Mouse (Mus musculus) lung, embryonic 14.5 days (tissue): ENCODE measurements around the gene Nop10. TPM values are rescaled to one million over a fixed set of nuclear protein-coding genes. Genes with fewer than 3 reads are reported as not detected.

Experiments
- ATAC-seq: fragments of 200-750 bp; cut with Nextera tagmentation; 2 replicates; pipeline ENCODE4 v1.8.0; 2017; ENCODE audit warnings: mild to moderate bottlenecking, moderate TSS enrichment, moderate library complexity; ENCODE audit not compliant: insufficient read depth
- DNase-seq: peaks from one replicate; pipeline ENCODE4 v3.0.0-alpha.2; 2015
- H3K27ac ChIP-seq: fragments of 300-500 bp; sonication (generic); 2 replicates; pipeline ENCODE4 v1.5.1; 2014; ENCODE audit warnings: low read depth, mild to moderate bottlenecking, moderate library complexity
- H3K27me3 ChIP-seq: fragments of 300-500 bp; sonication (generic); 2 replicates; pipeline ENCODE4 v1.6.1; 2014; ENCODE audit warnings: low read length, control low read depth; ENCODE audit not compliant: insufficient read depth
- H3K36me3 ChIP-seq: fragments of 300-500 bp; sonication (generic); 2 replicates; pipeline ENCODE4 v1.6.1; 2014; ENCODE audit warnings: control low read depth; ENCODE audit not compliant: insufficient read depth
- H3K4me1 ChIP-seq: fragments of 300-500 bp; sonication (generic); 2 replicates; pipeline ENCODE4 v1.6.1; 2014; ENCODE audit warnings: antibody characterized with exemption, control low read depth; ENCODE audit not compliant: insufficient read depth
- H3K4me2 ChIP-seq: fragments of 300-500 bp; sonication (generic); 2 replicates; pipeline ENCODE4 v1.6.1; 2014; ENCODE audit warnings: mild to moderate bottlenecking
- H3K4me3 ChIP-seq: fragments of 300-500 bp; sonication (generic); 2 replicates; pipeline ENCODE4 v1.5.1; 2014; ENCODE audit warnings: low read depth, low read length
- H3K9ac ChIP-seq: fragments of 300-500 bp; sonication (generic); 2 replicates; pipeline ENCODE4 v1.6.1; 2014
- H3K9me3 ChIP-seq: fragments of 300-500 bp; sonication (generic); 2 replicates; pipeline ENCODE4 v1.6.1; 2016; ENCODE audit warnings: low read depth, low read length, control low read depth
- CTCF ChIP-seq: IDR thresholded peaks from 2 replicates; pipeline ENCODE4 v1.5.1; 2016; ENCODE audit warnings: antibody characterized with exemption, low read depth
- WGBS: fragments of 180-500 bp; shearing (Covaris S2); extraction: QIAGEN DNeasy Blood & Tissue Kit; methylation state at CpG from one replicate; pipeline ENCODE4 v1.1.7; 2014; 5-methylcytosine and 5-hydroxymethylcytosine counted together
- polyA plus RNA-seq: library from polyadenylated mRNA; unstranded; fragments of >200 nt; fragmentation: Nextera tagmentation; extraction: Ambion mirVana; gene quantifications from 2 replicates; pipeline ENCODE4 v1.2.1, GENCODE M21; 2014

The Nop10 gene
- 187 and 196 TPM in 2 replicates for polyA plus RNA-seq

DNA sequence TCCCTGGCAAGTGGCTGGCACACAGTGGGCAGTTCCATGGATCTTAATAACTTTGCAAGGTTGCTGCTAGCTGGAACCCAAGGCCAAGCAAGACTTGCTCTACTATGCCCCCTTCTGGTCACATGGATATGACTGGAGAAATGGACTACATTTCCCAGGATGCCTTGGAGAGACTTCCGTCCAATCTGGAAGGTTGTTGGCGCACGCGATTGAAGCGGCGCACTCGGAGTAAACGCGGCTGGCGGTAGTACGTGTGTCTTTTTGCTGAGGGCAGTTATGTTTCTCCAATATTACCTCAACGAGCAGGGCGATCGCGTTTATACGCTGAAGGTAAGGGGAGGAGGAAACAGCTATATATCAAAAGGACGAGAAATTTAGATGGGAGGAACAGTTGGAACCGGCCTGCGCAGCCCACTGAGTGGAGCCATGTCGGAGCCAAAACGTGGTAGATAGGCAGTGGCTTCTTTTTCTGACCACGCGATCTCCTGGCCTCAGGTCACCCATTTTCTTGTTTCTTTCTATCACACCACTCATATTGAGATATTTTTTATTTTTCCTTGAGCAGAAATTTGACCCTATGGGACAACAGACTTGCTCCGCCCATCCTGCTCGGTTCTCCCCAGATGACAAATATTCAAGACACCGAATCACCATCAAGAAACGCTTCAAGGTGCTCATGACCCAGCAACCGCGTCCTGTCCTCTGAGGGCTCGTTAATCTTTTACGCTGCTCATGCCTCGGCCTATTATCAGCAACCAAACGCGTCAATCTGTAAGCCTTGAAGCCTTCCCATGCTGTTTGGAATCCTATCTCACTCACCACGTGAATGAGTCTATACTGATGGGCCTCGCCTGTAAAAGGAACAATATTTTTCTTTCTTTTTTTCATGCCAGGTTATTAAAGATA is at the start of gene Nop10:
Gene Nop10, plus strand, starts transcription at position 179 of the 906 bp plus-strand sequence.
- Histone ChIP-seq H3K4me2 (peak within 1 kb of the TSS; percentile 73), H3K9ac (peak within 1 kb of the TSS; percentile 58), H3K4me3 (peak within 1 kb of the TSS; percentile 52), H3K36me3 (no peaks in the 10 kb centered on the region), H3K9me3 (no peaks in the 10 kb centered on the region), H3K27me3 (no peaks in the 10 kb centered on the region), H3K4me1 (peaks cover 8% of the 10 kb centered on the region; the same call in 1 of the 2 replicates), H3K27ac (peak within 1 kb of the TSS; percentile 63)
- ATAC-seq = peak; percentile 64
- peak; percentile 90 for TF ChIP-seq CTCF
- under 1% methylated on average over 36 of the region's 36 CpGs for WGBS
- peak; percentile 97 for DNase-seq

DNA sequence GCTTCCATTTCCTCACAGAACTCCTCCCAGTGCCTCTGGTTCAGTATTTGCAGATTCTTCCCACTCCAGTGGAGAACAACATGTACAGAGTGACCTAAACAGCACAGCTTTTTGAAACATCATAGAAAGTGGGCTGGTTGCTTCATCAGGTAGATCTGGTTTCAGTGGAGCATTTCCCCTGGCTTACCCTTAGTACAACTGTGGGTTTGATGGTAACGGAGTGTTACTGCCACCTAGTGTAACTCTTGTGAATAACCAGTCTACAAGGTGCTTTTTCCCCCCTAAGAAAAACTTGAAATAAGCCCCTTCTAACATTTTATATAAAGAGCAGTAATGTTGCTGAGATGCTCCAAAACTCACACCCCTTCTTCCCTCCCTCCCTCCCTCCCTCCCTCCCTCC is 45.7 kb upstream of the Nop10 start:
- Histone ChIP-seq H3K4me3 (no peak overlapping the region), H3K27ac (no peak overlapping the region), H3K4me2 (no peak overlapping the region), H3K4me1 (no peaks in the 10 kb centered on the region), H3K27me3 (no peaks in the 10 kb centered on the region), H3K36me3 (no peaks in the 10 kb centered on the region), H3K9ac (no peak overlapping the region), H3K9me3 (no peaks in the 10 kb centered on the region)
- DNase-seq (peak; percentile 71), ATAC-seq (peak; percentile 49; the same call in 1 of the 2 replicates)
- 0% methylated on average over 1 of the region's 1 CpGs for WGBS
- TF ChIP-seq CTCF = peak; percentile 62

DNA sequence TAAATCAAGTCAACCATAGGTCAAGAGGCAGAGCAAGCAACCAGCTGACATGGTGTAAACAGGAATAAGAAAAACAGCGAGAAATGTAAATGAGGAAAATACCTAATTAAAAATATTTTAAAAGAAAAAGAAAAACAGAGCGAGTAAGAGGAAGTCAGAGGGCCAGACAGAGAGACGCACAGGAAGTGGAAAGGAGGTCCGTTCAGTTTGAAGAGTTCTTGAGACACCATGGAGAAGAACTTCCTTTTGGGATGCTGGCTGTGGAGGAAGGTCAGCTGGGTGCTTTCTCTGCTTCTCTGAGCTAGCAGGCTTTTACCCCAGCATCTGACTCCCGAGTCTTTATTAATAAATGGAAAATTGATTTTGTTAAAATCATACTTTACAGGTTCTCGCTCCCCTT is 44.1 kb upstream of the Nop10 start:
- DNase-seq (no peak), ATAC-seq (no peak)
- no peaks in the 10 kb centered on the region for H3K36me3 ChIP-seq
- 67% methylated on average over 6 of the region's 6 CpGs for WGBS
- TF ChIP-seq CTCF = no peak
- H3K4me3 ChIP-seq = no peak overlapping the region
- no peak overlapping the region for H3K4me2 ChIP-seq
- H3K9ac ChIP-seq = no peak overlapping the region
- H3K9me3 ChIP-seq = no peaks in the 10 kb centered on the region
- H3K27me3 ChIP-seq = no peaks in the 10 kb centered on the region
- no peak overlapping the region for H3K27ac ChIP-seq
- H3K4me1 ChIP-seq = no peaks in the 10 kb centered on the region

DNA sequence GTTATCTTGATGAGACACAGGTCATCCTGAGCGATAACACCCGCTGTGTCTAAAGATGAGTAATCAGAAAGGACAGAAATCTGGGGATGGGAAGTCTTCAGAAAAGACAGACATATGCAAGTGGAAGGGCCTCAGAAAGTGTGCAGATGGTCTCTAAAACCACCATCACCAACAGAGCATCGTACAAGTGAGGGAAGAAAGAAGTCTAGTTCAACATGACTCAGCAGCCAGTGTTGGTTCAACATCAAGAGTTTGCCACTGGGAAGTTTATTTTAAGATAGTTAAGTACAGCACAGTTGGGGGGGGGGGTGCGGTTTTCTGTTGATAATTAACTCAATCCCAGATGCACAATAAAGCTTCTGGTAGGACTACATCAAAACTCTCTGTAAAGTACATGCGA is 40.8 kb upstream of the Nop10 start:
- 71% methylated on average over 5 of the region's 5 CpGs for WGBS

DNA sequence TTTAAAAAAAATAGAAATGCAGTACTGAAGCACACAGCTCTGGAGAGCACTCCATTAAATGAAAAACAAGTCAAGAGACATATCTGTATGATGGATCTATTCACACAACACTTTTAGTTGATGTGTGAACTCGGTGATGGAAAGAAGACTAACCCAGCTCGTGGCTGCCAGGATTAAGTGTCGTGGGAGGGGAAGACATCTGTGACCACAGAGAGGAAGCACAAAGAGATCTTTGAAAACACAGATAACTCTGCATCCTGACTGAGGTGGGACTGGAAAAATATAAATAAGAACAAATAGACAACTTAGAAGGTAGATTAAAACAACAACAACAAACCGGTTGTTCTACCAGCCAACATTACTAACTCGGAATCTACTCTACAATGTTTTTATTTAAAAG is 39.1 kb upstream of the Nop10 start:
- Histone ChIP-seq H3K4me2 (no peak overlapping the region), H3K9me3 (no peaks in the 10 kb centered on the region), H3K27ac (no peak overlapping the region), H3K27me3 (no peaks in the 10 kb centered on the region), H3K4me3 (no peak overlapping the region), H3K4me1 (no peaks in the 10 kb centered on the region), H3K9ac (no peak overlapping the region), H3K36me3 (no peaks in the 10 kb centered on the region)
- no peak for TF ChIP-seq CTCF
- WGBS = 63% methylated on average over 5 of the region's 5 CpGs
- ATAC-seq = no peak
- no peak for DNase-seq

More for the DNA sequence above, 40.8 kb upstream of the Nop10 start:
- no peaks in the 10 kb centered on the region for H3K9me3 ChIP-seq
- no peaks in the 10 kb centered on the region for H3K4me1 ChIP-seq
- no peaks in the 10 kb centered on the region for H3K27me3 ChIP-seq
- no peak overlapping the region for H3K4me2 ChIP-seq
- H3K9ac ChIP-seq = no peak overlapping the region
- no peak for TF ChIP-seq CTCF
- H3K36me3 ChIP-seq = no peaks in the 10 kb centered on the region
- H3K4me3 ChIP-seq = no peak overlapping the region
- no peak overlapping the region for H3K27ac ChIP-seq
- no peak for ATAC-seq
- no peak for DNase-seq

DNA sequence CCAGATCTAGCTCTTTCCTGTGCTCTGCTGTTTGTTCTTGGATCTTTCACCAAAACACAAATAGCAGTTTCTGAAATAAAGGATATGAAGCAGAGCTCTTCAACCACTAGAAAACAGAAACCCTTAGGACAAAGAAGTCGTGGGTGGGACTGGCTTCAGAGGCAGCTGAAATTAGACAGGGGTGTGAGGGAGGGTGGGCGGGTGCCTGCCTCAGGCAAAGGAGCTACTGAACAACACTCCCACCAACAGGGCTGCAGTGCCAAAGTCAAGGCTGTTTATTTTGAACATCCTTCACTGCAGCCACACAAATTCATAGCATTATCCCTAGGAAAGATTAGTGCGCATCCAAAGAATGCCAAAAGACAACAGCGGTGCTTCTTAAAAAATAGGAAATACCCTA is 37.4 kb upstream of the Nop10 start:
- H3K36me3 ChIP-seq = no peaks in the 10 kb centered on the region
- DNase-seq = no peak
- H3K4me1 ChIP-seq = no peaks in the 10 kb centered on the region
- H3K9me3 ChIP-seq = no peaks in the 10 kb centered on the region
- no peak for ATAC-seq
- H3K27me3 ChIP-seq = no peaks in the 10 kb centered on the region
- TF ChIP-seq CTCF = no peak
- H3K27ac ChIP-seq = no peak overlapping the region
- no peak overlapping the region for H3K4me3 ChIP-seq
- H3K4me2 ChIP-seq = no peak overlapping the region
- H3K9ac ChIP-seq = no peak overlapping the region
- 59% methylated on average over 4 of the region's 4 CpGs for WGBS

DNA sequence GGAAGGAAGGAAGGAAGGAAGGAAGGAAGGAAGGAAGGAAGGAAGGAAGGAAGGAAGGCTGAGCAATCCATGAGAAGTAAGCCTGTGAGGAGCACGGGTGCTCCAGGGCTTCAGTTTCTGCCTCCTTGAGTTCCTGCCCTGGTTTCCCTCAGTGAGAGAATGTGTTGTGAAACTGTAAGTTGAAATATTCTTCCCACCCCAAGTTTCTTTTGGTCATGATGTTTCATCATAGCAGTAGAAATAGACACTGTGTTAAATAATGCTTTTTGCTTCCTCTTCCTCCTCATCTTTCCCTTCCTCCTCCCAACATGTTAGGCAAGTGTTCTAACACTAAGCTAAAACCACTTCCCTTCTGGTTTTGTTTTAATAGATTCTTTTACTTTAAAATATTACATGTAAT is 29.1 kb upstream of the Nop10 start:
- WGBS = 87% methylated on average over 1 of the region's 1 CpGs
- H3K4me2 ChIP-seq = no peak overlapping the region
- TF ChIP-seq CTCF = no peak
- H3K4me3 ChIP-seq = no peak overlapping the region
- H3K9me3 ChIP-seq = no peaks in the 10 kb centered on the region
- H3K36me3 ChIP-seq = no peaks in the 10 kb centered on the region
- no peaks in the 10 kb centered on the region for H3K27me3 ChIP-seq
- H3K4me1 ChIP-seq = no peaks in the 10 kb centered on the region
- H3K27ac ChIP-seq = no peak overlapping the region
- DNase-seq (no peak), ATAC-seq (no peak)
- H3K9ac ChIP-seq = no peak overlapping the region
